Mouse (Mus musculus) urinary bladder, postnatal 36 days (tissue): ENCODE data around the gene Srp68.

Source experiments
- DNase-seq, 2 experiments: peaks; one replicate each; pipeline ENCODE4 v3.0.0; 2022; ENCODE audit warnings: low spot score in 2 of 2, mixed read lengths in 1 of 2

Srp68 gene

GRCm38 (mm10) chr11:116274045-116274666 lies at the start of gene Srp68:
TSS of gene Srp68 (minus strand) at chr11:116274217.
- peak; percentile 84 to 93 for DNase-seq

GRCm38 (mm10) chr11:116318719-116319659 lies 45.0 kb upstream of the Srp68 start:
- DNase-seq, result peak; percentile 75 to 85

DNA sequence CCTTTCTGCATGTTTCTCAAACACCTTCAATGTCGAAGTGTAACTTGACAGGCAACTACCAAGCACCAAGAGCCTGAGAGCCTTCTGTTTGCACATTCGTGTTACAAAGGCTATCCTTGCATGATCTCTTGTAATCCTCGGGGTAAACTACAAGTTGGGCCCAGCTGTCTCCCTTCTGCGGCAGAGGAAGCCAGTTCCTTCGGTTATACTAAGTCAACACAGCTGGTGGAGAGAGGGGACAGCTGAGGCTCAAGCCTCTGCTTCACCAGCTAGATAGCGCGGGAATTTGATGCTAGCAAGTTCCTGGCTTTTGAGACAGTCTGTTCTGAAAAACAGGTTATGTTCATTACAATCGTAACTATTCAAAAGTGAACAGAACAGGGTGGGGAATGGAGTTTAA lies 38.3 kb upstream of the Srp68 start:
- DNase-seq, result no peak

DNA sequence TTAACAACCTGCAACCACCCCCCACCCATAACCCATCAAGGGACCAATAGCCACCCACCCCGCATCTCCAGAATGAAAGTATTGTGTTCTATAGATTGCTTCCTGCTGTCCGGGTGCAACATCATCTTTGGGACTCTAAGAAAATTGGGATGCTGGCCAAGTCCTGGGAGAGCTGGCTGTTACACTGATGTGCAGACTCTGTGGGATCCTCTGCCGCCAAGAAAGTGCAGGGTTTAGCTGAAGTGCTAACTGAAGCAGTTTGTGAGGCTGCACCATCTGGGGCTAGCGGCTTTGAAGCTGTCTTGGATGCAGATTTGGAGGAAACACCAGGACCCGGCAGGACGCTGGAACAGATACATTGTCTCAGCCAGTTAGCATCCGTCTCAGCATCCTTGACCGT lies 37.2 kb upstream of the Srp68 start:
- DNase-seq, result no peak

- DNase-seq, result no peak
Measured at GRCm38 (mm10) chr11:116309601-116310000, 35.6 kb upstream of the Srp68 start.

DNA sequence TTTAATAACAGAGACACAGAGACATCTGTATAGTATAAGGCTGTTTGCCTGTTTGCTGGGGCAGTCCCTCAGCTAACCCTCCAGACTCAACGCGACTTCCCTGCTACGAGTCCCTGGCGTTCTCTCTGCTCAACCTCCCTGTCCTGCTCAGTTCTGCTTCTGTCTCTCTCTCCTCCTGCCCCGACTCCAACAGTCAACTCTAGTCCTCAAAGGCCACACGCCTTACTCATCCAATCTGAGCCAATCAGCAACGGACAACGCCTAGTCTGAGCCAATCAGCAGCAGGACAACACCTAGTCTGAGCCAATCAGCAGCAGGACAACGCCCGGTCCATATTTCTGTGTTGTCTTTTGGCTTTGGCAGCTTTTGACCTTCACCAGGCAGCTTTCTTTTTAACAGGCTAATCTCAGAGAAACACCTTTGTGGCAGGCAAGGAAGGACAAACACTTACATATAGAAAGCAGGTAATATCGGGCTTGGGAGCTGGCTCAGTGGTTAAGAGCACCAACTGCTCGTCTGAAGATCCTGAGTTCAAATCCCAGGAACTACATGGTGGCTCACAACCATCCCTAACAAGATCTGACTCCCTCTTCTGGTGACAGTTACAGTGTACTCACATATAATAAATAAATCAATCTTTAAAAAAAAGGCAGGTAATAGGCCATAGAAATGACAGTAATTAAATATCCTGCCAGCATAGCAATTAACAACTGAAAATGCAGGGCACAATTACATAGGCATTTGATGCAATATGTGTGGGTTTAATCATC lies 33.9 kb upstream of the Srp68 start:
- DNase-seq, result no peak

DNA sequence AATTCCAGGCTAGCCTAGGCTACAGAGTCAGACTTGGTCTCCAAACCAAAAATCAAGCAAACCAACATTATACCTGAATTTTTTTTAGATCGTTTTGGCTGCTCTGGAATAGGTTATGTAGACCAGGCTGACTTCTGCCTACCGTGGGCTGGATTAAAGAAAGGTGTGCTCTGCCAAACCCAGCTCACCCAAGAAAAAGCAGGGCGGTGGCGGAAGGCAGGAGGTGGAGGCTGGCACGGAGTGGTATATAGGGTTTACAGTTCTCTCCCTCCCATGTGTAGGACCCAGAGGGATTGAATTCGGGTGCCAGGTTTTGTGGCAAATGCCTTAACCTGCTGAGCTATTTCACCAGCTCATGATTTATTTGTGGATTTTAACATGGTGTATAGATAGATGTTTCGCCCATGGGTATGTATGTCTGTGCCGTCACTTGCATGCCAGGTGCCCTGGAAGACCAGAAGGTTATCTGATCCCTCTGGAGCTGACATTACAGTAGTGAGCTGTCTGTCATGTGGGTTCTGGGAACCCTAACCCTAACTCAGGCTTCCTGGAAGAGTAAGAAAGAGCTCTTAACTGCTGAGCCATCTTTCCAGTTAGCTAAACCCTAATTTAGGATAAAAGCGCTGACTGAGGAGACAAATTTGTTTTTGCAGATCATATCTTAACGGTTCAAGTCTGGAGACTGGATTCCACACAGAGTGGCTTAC lies 33.2 kb upstream of the Srp68 start, which contains the start of gene Exoc7:
Gene Exoc7, minus strand, starts transcription at position 215 of the 707 bp plus-strand sequence.
- DNase-seq, result no peak

GRCm38 (mm10) chr11:116306126-116306982 lies 32.3 kb upstream of the Srp68 start:
- peak; percentile 91 to 93 for DNase-seq

- DNase-seq, result no peak
Measured at GRCm38 (mm10) chr11:116305423-116305822, 31.4 kb upstream of the Srp68 start.

- DNase-seq, result no peak
Measured at GRCm38 (mm10) chr11:116298621-116299020, 24.6 kb upstream of the Srp68 start.

DNA sequence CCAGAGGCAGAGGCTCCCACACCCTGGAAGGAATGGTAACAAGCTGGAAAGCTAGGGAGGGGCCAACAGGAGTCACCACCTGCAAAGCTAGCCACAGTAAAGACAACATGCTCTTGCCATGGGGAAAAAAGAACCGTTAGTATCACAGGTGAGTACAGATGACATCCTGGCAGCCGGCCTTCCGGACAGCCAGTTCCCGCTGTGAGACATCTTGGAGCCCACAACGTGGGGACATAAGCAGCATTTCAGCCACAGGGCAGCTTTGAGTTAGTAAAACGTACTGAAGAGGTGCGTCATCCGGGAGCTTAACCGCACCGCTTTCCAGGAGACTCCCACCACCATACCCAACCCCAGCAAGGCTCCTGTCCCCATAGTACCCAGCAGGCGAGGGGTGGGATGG lies 24.2 kb upstream of the Srp68 start:
- DNase-seq, result no peak

GRCm38 (mm10) chr11:116297017-116297416 lies 23.0 kb upstream of the Srp68 start:
- DNase-seq, result no peak

GRCm38 (mm10) chr11:116296191-116296734 lies 22.2 kb upstream of the Srp68 start:
- DNase-seq, result no peak

GRCm38 (mm10) chr11:116294319-116294718 lies 20.3 kb upstream of the Srp68 start:
- peak; percentile 20 to 44 for DNase-seq

DNA sequence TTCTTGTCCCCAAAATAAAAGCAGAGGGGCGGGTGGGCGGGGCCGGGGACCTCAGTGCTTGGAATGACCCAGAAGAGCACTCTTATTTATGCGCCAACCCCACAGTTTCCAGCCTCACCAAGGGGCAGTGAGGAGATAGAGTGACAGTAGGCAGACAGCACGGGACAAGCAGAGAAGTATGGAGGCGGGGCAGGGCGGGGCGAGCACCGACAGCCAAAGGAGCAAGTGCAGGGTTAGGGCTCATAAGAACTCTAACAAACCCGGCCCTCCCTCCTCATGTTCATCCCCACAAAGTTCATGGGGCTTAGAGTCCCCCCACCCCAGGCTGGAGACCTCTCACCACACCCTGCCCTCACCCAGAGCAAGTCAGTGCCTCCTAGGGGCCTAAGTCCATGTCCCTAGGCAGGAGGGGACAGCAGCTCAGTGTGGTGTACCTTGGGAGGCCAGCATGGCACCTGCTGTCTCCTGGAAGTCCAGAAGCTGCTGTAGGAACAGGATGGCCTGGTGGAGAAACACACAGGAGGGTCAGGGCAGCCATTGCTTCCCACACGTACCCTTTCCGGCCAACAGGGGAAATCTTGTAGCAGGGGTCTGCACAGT lies 19.6 kb upstream of the Srp68 start:
- DNase-seq, result no peak

DNA sequence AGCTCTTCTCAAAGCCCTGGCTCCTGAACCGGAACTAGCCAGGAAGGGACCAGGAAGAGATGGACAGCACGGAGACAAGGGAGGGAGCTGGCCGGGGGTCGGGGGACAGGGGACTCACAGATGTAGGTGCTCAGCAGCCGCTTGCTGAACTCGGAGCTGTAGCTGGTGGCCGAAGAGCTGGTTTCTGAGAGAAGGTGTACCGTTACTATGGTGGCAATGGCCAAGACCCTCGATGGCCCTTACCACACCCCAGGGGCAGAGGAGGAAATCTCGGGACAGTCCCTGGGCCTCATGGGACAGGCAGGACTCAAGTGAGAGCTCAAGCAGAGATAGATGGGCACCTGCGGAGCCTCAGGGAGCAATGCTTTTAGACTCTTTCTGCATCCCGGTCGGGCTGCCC lies 18.4 kb upstream of the Srp68 start:
- no peak for DNase-seq

- no peak for DNase-seq
Measured at GRCm38 (mm10) chr11:116290556-116290955, 16.5 kb upstream of the Srp68 start.

DNA sequence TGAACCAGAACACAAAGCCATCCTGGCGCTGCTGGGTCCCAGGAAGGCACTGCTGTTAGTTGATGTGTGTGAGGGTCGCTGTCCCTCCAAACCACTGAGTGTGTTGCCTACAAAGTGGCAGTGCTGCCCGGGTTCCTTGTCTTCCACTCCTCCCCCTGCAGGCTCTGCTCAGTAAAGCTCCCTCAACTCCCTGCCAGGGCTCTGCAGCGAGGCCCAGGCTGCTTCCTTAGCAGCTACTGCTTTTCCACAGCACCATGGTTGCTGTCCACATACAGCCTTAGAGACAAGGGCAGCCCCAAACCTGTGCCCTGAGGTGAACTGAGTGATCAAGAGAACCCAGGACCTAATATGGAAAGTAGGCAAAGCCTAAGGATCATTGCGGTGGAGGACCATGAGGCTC lies 13.3 kb upstream of the Srp68 start:
- DNase-seq, result no peak

- DNase-seq, result no peak
Measured at GRCm38 (mm10) chr11:116285770-116286191, 11.8 kb upstream of the Srp68 start.

GRCm38 (mm10) chr11:116283982-116284381 lies 10.0 kb upstream of the Srp68 start:
- no peak for DNase-seq
